Mouse (Mus musculus) limb, embryonic 13.5 days (tissue): ENCODE data around the gene Abtb2. TPM values are rescaled to one million over a fixed set of nuclear protein-coding genes. Genes with fewer than 3 reads are reported as not detected.

Experiments used
- ATAC-seq: fragments of 200-750 bp; cut with Nextera tagmentation; 2 replicates; pipeline ENCODE4 v1.8.0; 2017; ENCODE audit warnings: low read depth, moderate number of reproducible peaks, moderate TSS enrichment; ENCODE audit not compliant: low FRiP score
- H3K27ac ChIP-seq: fragments of 300-500 bp; sonication (generic); 2 replicates; pipeline ENCODE4 v1.5.1; 2015; ENCODE audit warnings: inconsistent platforms, mild to moderate bottlenecking, moderate library complexity
- H3K27me3 ChIP-seq: fragments of 300-500 bp; sonication (generic); 2 replicates; pipeline ENCODE4 v1.6.1; 2015; ENCODE audit warnings: mild to moderate bottlenecking, inconsistent platforms
- H3K36me3 ChIP-seq: fragments of 300-500 bp; sonication (generic); 2 replicates; pipeline ENCODE4 v1.6.1; 2015; ENCODE audit warnings: inconsistent platforms, mild to moderate bottlenecking, moderate library complexity
- H3K4me1 ChIP-seq: fragments of 300-500 bp; sonication (generic); 2 replicates; pipeline ENCODE4 v1.6.1; 2015; ENCODE audit warnings: inconsistent platforms
- H3K4me2 ChIP-seq: fragments of 300-500 bp; sonication (generic); replicated peaks from 2 replicates; pipeline ENCODE4 v1.6.1; 2015; ENCODE audit warnings: inconsistent platforms, mild to moderate bottlenecking, moderate library complexity
- H3K4me3 ChIP-seq: fragments of 300-500 bp; sonication (generic); 2 replicates; pipeline ENCODE4 v1.5.1; 2015; ENCODE audit warnings: moderate library complexity, mild to moderate bottlenecking, inconsistent platforms
- H3K9ac ChIP-seq: fragments of 300-500 bp; sonication (generic); 2 replicates; pipeline ENCODE4 v1.6.1; 2015; ENCODE audit warnings: mild to moderate bottlenecking, inconsistent platforms
- H3K9me3 ChIP-seq: fragments of 300-500 bp; sonication (generic); 2 replicates; pipeline ENCODE4 v1.6.1; 2016; ENCODE audit warnings: inconsistent platforms
- WGBS: fragments of 180-500 bp; shearing (Covaris S2); methylation state at CpG from one replicate; pipeline ENCODE4 v1.1.7; 2015; 5-methylcytosine and 5-hydroxymethylcytosine counted together
- polyA plus RNA-seq: library from polyadenylated mRNA; unstranded; fragments of >200 nt; fragmentation: Nextera tagmentation; extraction: Ambion mirVana; gene quantifications from 2 replicates; pipeline ENCODE4 v1.2.1, GENCODE M21; 2015

The Abtb2 gene
- polyA plus RNA-seq, 1 experiment from 2014 or later, result 20.5 TPM

GRCm38 (mm10) chr2:103760906-103761716, 195.0 kb downstream of the Abtb2 start, which contains the start of gene Nat10:
Gene Nat10 (minus strand): TSS chr2:103761270.
- ATAC-seq, result peak; percentile 98
- Histone ChIP-seq H3K27ac (peak within 1 kb of the TSS; percentile 53; the same call in 1 of the 2 replicates), H3K9ac (peak within 1 kb of the TSS; percentile 70), H3K27me3 (no peaks in the 10 kb centered on the region), H3K36me3 (peaks cover 21% of the 10 kb centered on the region), H3K9me3 (no peaks in the 10 kb centered on the region), H3K4me3 (peak within 1 kb of the TSS; percentile 72), H3K4me1 (peaks cover 13% of the 10 kb centered on the region), H3K4me2 (peak within 1 kb of the TSS; percentile 88)
- under 1% methylated on average over 47 of the region's 47 CpGs for WGBS

DNA sequence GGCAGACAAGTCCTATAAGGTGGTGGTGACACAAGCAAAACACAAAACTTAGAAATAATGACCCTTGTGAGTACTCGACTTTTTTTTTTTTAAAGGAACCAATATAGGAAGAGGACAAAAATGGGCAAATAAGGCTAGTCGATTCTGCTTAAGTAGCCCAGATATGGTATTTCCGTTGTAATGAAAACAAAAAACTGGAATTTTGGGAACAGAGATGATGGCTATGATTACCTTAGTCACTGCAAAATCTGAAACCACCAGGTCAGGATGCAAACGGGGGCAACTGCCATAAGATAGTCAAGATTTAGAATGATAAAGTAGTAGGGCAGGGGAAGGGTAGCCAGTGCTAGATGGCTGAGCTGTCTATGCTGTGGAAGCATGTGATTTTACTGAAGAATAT, 195.9 kb downstream of the Abtb2 start:
- peaks cover 23% of the 10 kb centered on the region for H3K36me3 ChIP-seq
- H3K4me3 ChIP-seq, result peak overlapping the region; percentile 72
- no peaks in the 10 kb centered on the region for H3K27me3 ChIP-seq
- H3K9ac ChIP-seq, result no peak overlapping the region
- H3K9me3 ChIP-seq, result no peaks in the 10 kb centered on the region
- WGBS, result 45% methylated on average over 4 of the region's 4 CpGs
- H3K4me2 ChIP-seq, result peak overlapping the region; percentile 88
- ATAC-seq, result no peak
- H3K4me1 ChIP-seq, result peaks cover 13% of the 10 kb centered on the region
- H3K27ac ChIP-seq, result no peak overlapping the region; the same call in 1 of the 2 replicates

DNA sequence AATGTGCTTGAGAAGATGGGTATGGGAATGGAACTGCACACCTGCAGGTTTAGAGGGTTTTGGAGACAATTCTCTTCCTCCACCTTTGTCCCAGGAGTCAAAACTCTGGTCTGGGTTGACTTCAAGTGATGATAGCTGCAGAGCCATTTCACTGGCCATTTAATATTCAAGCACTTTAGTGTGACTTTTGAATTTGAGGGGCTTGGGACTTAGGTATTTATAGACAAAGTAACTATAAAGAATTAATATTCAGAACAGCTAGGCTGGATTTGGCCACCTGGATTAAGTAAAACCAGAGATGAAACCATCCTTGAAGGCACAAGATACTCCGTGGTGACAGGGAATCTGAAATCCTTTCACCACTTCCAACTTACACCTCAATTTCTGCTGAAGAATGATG, 196.4 kb downstream of the Abtb2 start:
- H3K4me1 ChIP-seq, result peaks cover 13% of the 10 kb centered on the region
- no peak overlapping the region for H3K27ac ChIP-seq
- H3K4me2 ChIP-seq, result no peak overlapping the region; the same call in 1 of the 2 replicates
- no peak overlapping the region for H3K4me3 ChIP-seq
- peaks cover 23% of the 10 kb centered on the region for H3K36me3 ChIP-seq
- no peaks in the 10 kb centered on the region for H3K9me3 ChIP-seq
- WGBS, result 52% methylated on average over 1 of the region's 1 CpGs
- no peak overlapping the region for H3K9ac ChIP-seq
- ATAC-seq, result no peak
- H3K27me3 ChIP-seq, result no peaks in the 10 kb centered on the region

Other genes with a start within 250 kb of the Abtb2 start
- gene Elf5, start 154.6 kb upstream of the Abtb2 start, polyA plus RNA-seq, result 0.17 and 0.29 TPM in 2 replicates
- 70.9 and 75.4 TPM in 2 replicates for gene Cat, start 81.2 kb upstream of the Abtb2 start, polyA plus RNA-seq
- 27.1 and 28.6 TPM in 2 replicates for gene Nat10, start 195.0 kb downstream of the Abtb2 start, polyA plus RNA-seq
- gene Caprin1, start 231.3 kb downstream of the Abtb2 start, polyA plus RNA-seq, result 319 and 339 TPM in 2 replicates